Mouse (Mus musculus): ENCODE data around the gene Zfp112. TPM values are rescaled to one million over a fixed set of nuclear protein-coding genes. Genes with fewer than 3 reads are reported as not detected.

Zfp112 gene
- polyA plus RNA-seq, 1 experiment from 2014 or later, result 0.76 TPM

DNA sequence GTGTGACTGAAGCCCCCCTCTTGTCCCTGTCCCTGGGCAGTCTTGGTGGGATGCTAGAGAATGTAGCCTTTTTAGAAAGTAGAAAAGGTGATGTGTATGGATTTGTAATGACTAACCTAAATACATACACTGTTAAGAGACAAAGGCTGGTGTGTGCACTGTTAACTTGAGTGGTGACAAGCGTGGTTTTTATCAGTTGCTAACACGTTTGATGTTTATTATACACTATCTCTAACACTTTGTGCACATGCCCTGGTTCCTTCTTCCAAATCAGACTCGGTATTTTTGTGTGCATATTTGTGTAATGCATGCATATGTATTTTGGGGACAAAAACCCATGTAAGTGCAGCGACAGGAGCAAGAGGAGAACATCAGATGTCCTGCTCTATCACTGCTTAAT, 4.5 kb downstream of the Zfp112 start:
- Histone ChIP-seq H3K9me3 (ENCODE audit: low read length) (no peaks in the 10 kb centered on the region), H3K4me3 (ENCODE audit: low read depth, low read length) (no peak overlapping the region), H3K27me3 (ENCODE audit: insufficient read depth, low read length) (no peaks in the 10 kb centered on the region), H3K4me2 (ENCODE audit: low read depth, low read length) (no peak overlapping the region), H3K9ac (replicated peaks) (no peak overlapping the region), H3K36me3 (replicated peaks; ENCODE audit: insufficient read depth, low read length) (no peaks in the 10 kb centered on the region), H3K4me1 (ENCODE audit: insufficient read depth) (peaks cover 4% of the 10 kb centered on the region; the same call in 1 of the 2 replicates), H3K27ac (ENCODE audit: low read depth) (no peak overlapping the region)
- DNase-seq, result no peak
- TF ChIP-seq CTCF (IDR thresholded peaks at IDR 0.05; ENCODE audit: low read depth) (no peak), EP300 (IDR thresholded peaks at IDR 0.05; ENCODE audit: low read depth) (no peak)
- no peak for ATAC-seq
- 54% methylated on average over 4 of the region's 4 CpGs for WGBS (ENCODE audit: insufficient replicate concordance)

DNA sequence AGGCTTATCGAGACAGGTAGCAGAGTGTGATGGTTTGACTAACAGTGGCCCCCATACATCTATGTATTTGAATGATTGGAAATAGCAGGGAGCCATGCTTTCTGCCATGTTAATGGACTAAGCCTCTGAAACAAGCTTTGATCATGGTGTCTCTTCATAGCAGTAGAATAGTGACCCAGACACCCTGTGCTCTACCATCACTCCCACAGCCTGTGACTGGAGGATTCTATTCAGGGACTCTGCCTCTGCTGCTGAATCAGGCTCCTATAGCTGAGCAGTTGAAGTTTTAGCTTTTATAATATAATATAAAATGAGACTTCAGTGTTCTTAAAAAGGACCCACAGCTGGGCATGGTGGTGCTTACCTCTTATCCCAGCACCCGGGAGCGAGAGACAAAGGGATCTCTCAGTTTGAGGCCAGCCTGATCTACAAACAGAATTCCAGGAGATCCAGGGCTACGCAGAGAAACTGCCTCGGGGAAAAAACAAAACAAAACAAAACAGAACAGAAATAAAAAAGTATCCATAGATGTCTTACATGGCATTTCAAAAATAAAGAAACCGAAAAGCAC, 21.4 kb downstream of the Zfp112 start:
- peaks cover 12% of the 10 kb centered on the region for H3K4me1 ChIP-seq (ENCODE audit: insufficient read depth)
- no peaks in the 10 kb centered on the region for H3K27me3 ChIP-seq (ENCODE audit: insufficient read depth, low read length)
- peak overlapping the region; percentile 88 for H3K4me2 ChIP-seq (ENCODE audit: low read depth, low read length)
- 17% methylated on average over 6 of the region's 6 CpGs for WGBS (ENCODE audit: insufficient replicate concordance)
- H3K9ac ChIP-seq (replicated peaks), result peak overlapping the region; percentile 84
- DNase-seq, result no peak
- peaks cover 10% of the 10 kb centered on the region; the same call in 1 of the 2 replicates for H3K36me3 ChIP-seq (replicated peaks; ENCODE audit: insufficient read depth, low read length)
- peak; percentile 22 for ATAC-seq
- no peak overlapping the region for H3K27ac ChIP-seq (ENCODE audit: low read depth)
- H3K4me3 ChIP-seq (ENCODE audit: low read depth, low read length), result peak overlapping the region; percentile 75
- no peaks in the 10 kb centered on the region for H3K9me3 ChIP-seq (ENCODE audit: low read length)
- TF ChIP-seq EP300 (IDR thresholded peaks at IDR 0.05; ENCODE audit: low read depth), result no peak
- TF ChIP-seq CTCF (IDR thresholded peaks at IDR 0.05; ENCODE audit: low read depth), result no peak

GRCm38 (mm10) chr7:24133996-24134828, 22.1 kb downstream of the Zfp112 start, which contains the start of gene Zfp235:
Gene Zfp235 (plus strand): TSS chr7:24134169.
- no peaks in the 10 kb centered on the region for H3K9me3 ChIP-seq (ENCODE audit: low read length)
- ATAC-seq, result peak; percentile 99
- TF ChIP-seq CTCF (IDR thresholded peaks at IDR 0.05; ENCODE audit: low read depth) (no peak), EP300 (IDR thresholded peaks at IDR 0.05; ENCODE audit: low read depth) (no peak)
- peak within 1 kb of the TSS; percentile 88 for H3K4me2 ChIP-seq (ENCODE audit: low read depth, low read length)
- peak within 1 kb of the TSS; percentile 84 for H3K9ac ChIP-seq (replicated peaks)
- peak; percentile 87 for DNase-seq
- H3K36me3 ChIP-seq (replicated peaks; ENCODE audit: insufficient read depth, low read length), result peaks cover 12% of the 10 kb centered on the region; the same call in 1 of the 2 replicates
- H3K4me3 ChIP-seq (ENCODE audit: low read depth, low read length), result peak within 1 kb of the TSS; percentile 75
- peaks cover 12% of the 10 kb centered on the region for H3K4me1 ChIP-seq (ENCODE audit: insufficient read depth)
- 3% methylated on average over 32 of the region's 32 CpGs for WGBS (ENCODE audit: insufficient replicate concordance)
- no peak within 1 kb of the TSS for H3K27ac ChIP-seq (ENCODE audit: low read depth)
- H3K27me3 ChIP-seq (ENCODE audit: insufficient read depth, low read length), result no peaks in the 10 kb centered on the region

DNA sequence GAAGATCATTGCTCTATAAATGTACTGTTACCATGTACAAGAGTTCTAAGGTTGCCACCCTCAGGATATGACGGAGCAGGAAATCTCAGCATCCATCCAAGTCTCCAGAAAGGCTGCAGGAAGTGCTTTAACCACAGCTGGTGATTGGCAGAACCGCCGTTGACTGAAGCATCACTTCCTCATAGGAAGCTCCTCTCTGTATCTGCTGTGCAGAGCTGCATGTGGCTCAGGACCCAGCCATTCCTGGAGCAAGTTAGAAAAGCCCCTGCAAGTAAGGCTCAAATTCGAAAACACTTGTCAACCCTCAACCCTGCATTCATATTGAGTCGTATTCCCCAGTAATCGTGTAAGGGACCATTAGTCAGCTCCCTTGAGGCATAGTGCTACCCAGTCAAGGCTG, 30.5 kb downstream of the Zfp112 start:
- no peak for TF ChIP-seq CTCF (IDR thresholded peaks at IDR 0.05; ENCODE audit: low read depth)
- DNase-seq (no peak), ATAC-seq (no peak)
- no peak overlapping the region for H3K27ac ChIP-seq (ENCODE audit: low read depth)
- no peaks in the 10 kb centered on the region for H3K4me1 ChIP-seq (ENCODE audit: insufficient read depth)
- H3K9me3 ChIP-seq (ENCODE audit: low read length), result no peaks in the 10 kb centered on the region
- H3K4me2 ChIP-seq (ENCODE audit: low read depth, low read length), result no peak overlapping the region
- no peak overlapping the region for H3K4me3 ChIP-seq (ENCODE audit: low read depth, low read length)
- 0 out of 2 replicates have a peak, but pooled peaks cover 15% of the 10 kb centered on the region for H3K36me3 ChIP-seq (replicated peaks; ENCODE audit: insufficient read depth, low read length)
- H3K9ac ChIP-seq (replicated peaks), result no peak overlapping the region
- H3K27me3 ChIP-seq (ENCODE audit: insufficient read depth, low read length), result no peaks in the 10 kb centered on the region
- WGBS (ENCODE audit: insufficient replicate concordance), result 60% methylated on average over 6 of the region's 6 CpGs

DNA sequence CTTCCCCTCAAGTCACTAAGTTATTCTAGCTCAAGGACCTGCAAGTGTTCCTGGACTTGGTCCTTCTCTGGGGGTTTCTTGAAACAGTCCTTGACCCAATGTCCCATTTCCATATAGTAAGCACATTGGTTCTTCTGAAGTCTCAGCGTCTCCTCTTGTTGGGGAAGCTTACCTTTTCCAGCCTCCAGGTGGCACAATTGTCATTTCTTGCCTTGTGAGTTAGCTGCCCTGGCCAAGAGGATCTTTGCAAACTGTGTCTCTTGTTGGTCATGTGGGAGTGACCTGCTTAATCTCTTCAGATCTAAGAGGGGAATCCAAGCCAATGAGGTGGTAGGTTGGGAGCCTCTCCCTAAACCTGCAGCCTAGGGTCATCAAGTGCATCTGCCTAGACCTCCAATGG, 41.2 kb downstream of the Zfp112 start:
- no peak overlapping the region for H3K4me3 ChIP-seq (ENCODE audit: low read depth, low read length)
- H3K36me3 ChIP-seq (replicated peaks; ENCODE audit: insufficient read depth, low read length), result no peaks in the 10 kb centered on the region
- ATAC-seq (no peak), DNase-seq (peak; percentile 23)
- no peaks in the 10 kb centered on the region for H3K27me3 ChIP-seq (ENCODE audit: insufficient read depth, low read length)
- no peaks in the 10 kb centered on the region for H3K9me3 ChIP-seq (ENCODE audit: low read length)
- H3K4me2 ChIP-seq (ENCODE audit: low read depth, low read length), result no peak overlapping the region
- no peak overlapping the region for H3K27ac ChIP-seq (ENCODE audit: low read depth)
- no peak overlapping the region for H3K9ac ChIP-seq (replicated peaks)
- no peaks in the 10 kb centered on the region for H3K4me1 ChIP-seq (ENCODE audit: insufficient read depth)
- TF ChIP-seq EP300 (IDR thresholded peaks at IDR 0.05; ENCODE audit: low read depth) (no peak), CTCF (IDR thresholded peaks at IDR 0.05; ENCODE audit: low read depth) (peak; percentile 62)
- 4% methylated on average over 1 of the region's 1 CpGs for WGBS (ENCODE audit: insufficient replicate concordance)

- no peak for TF ChIP-seq CTCF (IDR thresholded peaks at IDR 0.05; ENCODE audit: low read depth)
- no peak for TF ChIP-seq EP300 (IDR thresholded peaks at IDR 0.05; ENCODE audit: low read depth)
- WGBS (ENCODE audit: insufficient replicate concordance), result 55% methylated on average over 4 of the region's 4 CpGs
Measured at GRCm38 (mm10) chr7:24172191-24172590, 60.1 kb downstream of the Zfp112 start.

More at GRCm38 (mm10) chr7:24172191-24172590, 60.1 kb downstream of the Zfp112 start:
- DNase-seq (no peak), ATAC-seq (no peak)
- Histone ChIP-seq H3K4me2 (ENCODE audit: low read depth, low read length) (no peak overlapping the region), H3K27me3 (ENCODE audit: insufficient read depth, low read length) (no peaks in the 10 kb centered on the region), H3K36me3 (replicated peaks; ENCODE audit: insufficient read depth, low read length) (no peaks in the 10 kb centered on the region), H3K9ac (replicated peaks) (no peak overlapping the region), H3K9me3 (ENCODE audit: low read length) (no peaks in the 10 kb centered on the region), H3K4me1 (ENCODE audit: insufficient read depth) (peaks cover 5% of the 10 kb centered on the region; the same call in 1 of the 2 replicates), H3K4me3 (ENCODE audit: low read depth, low read length) (no peak overlapping the region), H3K27ac (ENCODE audit: low read depth) (no peak overlapping the region)

Data from liver, postnatal 0 days (tissue).